Mouse (Mus musculus): ENCODE data around the gene Irak3. TPM values are rescaled to one million over a fixed set of nuclear protein-coding genes. Genes with fewer than 3 reads are reported as not detected.
A peak's percentile ranks its signal among the peaks of the same experiment; 100 is the strongest.

Irak3 gene
- total RNA-seq, 1 experiment: 19.8 TPM

GRCm38 (mm10) chr10:120111691-120112319 lies 90.1 kb downstream of the Irak3 start:
- no peak for DNase-seq (ENCODE audit: low read depth, low spot score)
- Histone ChIP-seq H3K36me3 (ENCODE audit: control insufficient read depth, insufficient read depth, low read length, poor library complexity, severe bottlenecking) (peaks cover 19% of the 10 kb centered on the region), H3K27ac (ENCODE audit: insufficient read depth, low read depth, low read length, poor library complexity, severe bottlenecking) (no peak overlapping the region; the same call in 1 of the 2 replicates), H3K9ac (ENCODE audit: insufficient read depth, low read depth, low read length, poor library complexity, severe bottlenecking) (peak overlapping the region; percentile 92; the same call in 1 of the 2 replicates), H3K4me1 (ENCODE audit: control insufficient read depth in 2 of 2, insufficient read depth in 2 of 2, low read length in 2 of 2, poor library complexity in 1 of 2) (peaks cover 0 to 6% of the 10 kb centered on the region in 2 experiments; a peak in 2 of 4 replicates), H3K9me3 (ENCODE audit: control insufficient read depth, insufficient read depth, low read depth, low read length) (no peaks in the 10 kb centered on the region), H3K4me3 (ENCODE audit: insufficient read depth in 1 of 2, low read depth in 1 of 2, low read length in 2 of 2, poor library complexity in 1 of 2, severe bottlenecking in 1 of 2) (peak overlapping the region; percentile 91 to 92)
- in situ Hi-C loops (cut with MboI; ENCODE audit: low sequenced_read_pairs in 2 of 2, unreplicated experiment in 2 of 2): no loop called here
- TF ChIP-seq HCFC1 (IDR thresholded peaks at IDR 0.05; ENCODE audit: borderline replicate concordance, insufficient read depth, low read length): no peak
- peak; percentile 59; the same call in 1 of the 2 replicates for TF ChIP-seq ZNF384 (IDR thresholded peaks at IDR 0.05; ENCODE audit: low read depth, low read length)

GRCm38 (mm10) chr10:120100806-120101205 lies 101.1 kb downstream of the Irak3 start:
- in situ Hi-C loops (cut with MboI; ENCODE audit: low sequenced_read_pairs in 2 of 2, unreplicated experiment in 2 of 2): no loop called here
- no peak for DNase-seq (ENCODE audit: low read depth, low spot score)
- peaks cover 0 to 4% of the 10 kb centered on the region in 2 experiments; a peak in 1 of 4 replicates for H3K4me1 ChIP-seq (ENCODE audit: control insufficient read depth in 2 of 2, insufficient read depth in 2 of 2, low read length in 2 of 2, poor library complexity in 1 of 2)
- H3K36me3 ChIP-seq (ENCODE audit: control insufficient read depth, insufficient read depth, low read length, poor library complexity, severe bottlenecking): peaks cover 32% of the 10 kb centered on the region
- H3K4me3 ChIP-seq (ENCODE audit: insufficient read depth in 1 of 2, low read depth in 1 of 2, low read length in 2 of 2, poor library complexity in 1 of 2, severe bottlenecking in 1 of 2): no peak overlapping the region
- H3K9me3 ChIP-seq (ENCODE audit: control insufficient read depth, insufficient read depth, low read depth, low read length): no peaks in the 10 kb centered on the region
- no peak overlapping the region for H3K27ac ChIP-seq (ENCODE audit: insufficient read depth, low read depth, low read length, poor library complexity, severe bottlenecking)
- H3K9ac ChIP-seq (ENCODE audit: insufficient read depth, low read depth, low read length, poor library complexity, severe bottlenecking): no peak overlapping the region
- TF ChIP-seq CHD2 (IDR thresholded peaks at IDR 0.05; ENCODE audit: low read depth, low read length): no peak
- no peak for TF ChIP-seq ZNF384 (IDR thresholded peaks at IDR 0.05; ENCODE audit: low read depth, low read length)
- no peak for TF ChIP-seq HCFC1 (IDR thresholded peaks at IDR 0.05; ENCODE audit: borderline replicate concordance, insufficient read depth, low read length)
- no peak for TF ChIP-seq MAFK (IDR thresholded peaks at IDR 0.05; ENCODE audit: insufficient read depth, low read depth, low read length)
- TF ChIP-seq ZC3H11A (IDR thresholded peaks at IDR 0.05; ENCODE audit: borderline replicate concordance, low read depth, low read length): no peak

GRCm38 (mm10) chr10:120097564-120097963 lies 104.4 kb downstream of the Irak3 start:
- H3K27ac ChIP-seq (ENCODE audit: insufficient read depth, low read depth, low read length, poor library complexity, severe bottlenecking): no peak overlapping the region
- H3K9ac ChIP-seq (ENCODE audit: insufficient read depth, low read depth, low read length, poor library complexity, severe bottlenecking): no peak overlapping the region
- no peaks in the 10 kb centered on the region for H3K9me3 ChIP-seq (ENCODE audit: control insufficient read depth, insufficient read depth, low read depth, low read length)
- no peak overlapping the region for H3K4me3 ChIP-seq (ENCODE audit: insufficient read depth in 1 of 2, low read depth in 1 of 2, low read length in 2 of 2, poor library complexity in 1 of 2, severe bottlenecking in 1 of 2)
- TF ChIP-seq ZNF384 (IDR thresholded peaks at IDR 0.05; ENCODE audit: low read depth, low read length): no peak
- TF ChIP-seq ZC3H11A (IDR thresholded peaks at IDR 0.05; ENCODE audit: borderline replicate concordance, low read depth, low read length): no peak
- TF ChIP-seq CHD2 (IDR thresholded peaks at IDR 0.05; ENCODE audit: low read depth, low read length): no peak
- TF ChIP-seq HCFC1 (IDR thresholded peaks at IDR 0.05; ENCODE audit: borderline replicate concordance, insufficient read depth, low read length): no peak
- no peak for TF ChIP-seq MAFK (IDR thresholded peaks at IDR 0.05; ENCODE audit: insufficient read depth, low read depth, low read length)
- in situ Hi-C loops (cut with MboI; ENCODE audit: low sequenced_read_pairs in 2 of 2, unreplicated experiment in 2 of 2): no loop called here
- H3K4me1 ChIP-seq (ENCODE audit: control insufficient read depth in 2 of 2, insufficient read depth in 2 of 2, low read length in 2 of 2, poor library complexity in 1 of 2): peaks cover 2 to 4% of the 10 kb centered on the region in 2 experiments; a peak in 1 of 4 replicates
- DNase-seq (ENCODE audit: low read depth, low spot score): no peak
- peaks cover 24% of the 10 kb centered on the region for H3K36me3 ChIP-seq (ENCODE audit: control insufficient read depth, insufficient read depth, low read length, poor library complexity, severe bottlenecking)

GRCm38 (mm10) chr10:120095716-120096115 lies 106.2 kb downstream of the Irak3 start:
- TF ChIP-seq MAFK (IDR thresholded peaks at IDR 0.05; ENCODE audit: insufficient read depth, low read depth, low read length): no peak
- TF ChIP-seq ZC3H11A (IDR thresholded peaks at IDR 0.05; ENCODE audit: borderline replicate concordance, low read depth, low read length): no peak
- TF ChIP-seq HCFC1 (IDR thresholded peaks at IDR 0.05; ENCODE audit: borderline replicate concordance, insufficient read depth, low read length): no peak
- no peak for TF ChIP-seq ZNF384 (IDR thresholded peaks at IDR 0.05; ENCODE audit: low read depth, low read length)
- no peak for TF ChIP-seq CHD2 (IDR thresholded peaks at IDR 0.05; ENCODE audit: low read depth, low read length)
- H3K27ac ChIP-seq (ENCODE audit: insufficient read depth, low read depth, low read length, poor library complexity, severe bottlenecking): no peak overlapping the region
- H3K9ac ChIP-seq (ENCODE audit: insufficient read depth, low read depth, low read length, poor library complexity, severe bottlenecking): no peak overlapping the region
- no peaks in the 10 kb centered on the region for H3K9me3 ChIP-seq (ENCODE audit: control insufficient read depth, insufficient read depth, low read depth, low read length)
- DNase-seq (ENCODE audit: low read depth, low spot score): no peak
- in situ Hi-C loops (cut with MboI; ENCODE audit: low sequenced_read_pairs in 2 of 2, unreplicated experiment in 2 of 2): no loop called here
- H3K4me1 ChIP-seq (ENCODE audit: control insufficient read depth in 2 of 2, insufficient read depth in 2 of 2, low read length in 2 of 2, poor library complexity in 1 of 2): peaks cover 5 to 6% of the 10 kb centered on the region in 2 experiments; a peak in 2 of 4 replicates
- H3K36me3 ChIP-seq (ENCODE audit: control insufficient read depth, insufficient read depth, low read length, poor library complexity, severe bottlenecking): peaks cover 31% of the 10 kb centered on the region
- H3K4me3 ChIP-seq (ENCODE audit: insufficient read depth in 1 of 2, low read depth in 1 of 2, low read length in 2 of 2, poor library complexity in 1 of 2, severe bottlenecking in 1 of 2): no peak overlapping the region
